Mouse (Mus musculus) neutrophil, adult 65 days (primary cell): ENCODE data around the gene Tmem161b. TPM values are rescaled to one million over a fixed set of nuclear protein-coding genes. Genes with fewer than 3 reads are reported as not detected.

Experiments
- total RNA-seq: library from RNA; stranded (reverse); gene quantifications from 2 replicates; pipeline ENCODE4 v1.2.4, GENCODE M21; 2023

Gene Tmem161b
- total RNA-seq, result 14.7 and 24.8 TPM in 2 replicates

GRCm38 (mm10) chr13:84221820-84222681, at the start of gene Tmem161b:
Tmem161b (plus strand) TSS chr13:84222296.

